Mouse (Mus musculus): ENCODE data around the gene Bfsp2. TPM values are rescaled to one million over a fixed set of nuclear protein-coding genes. Genes with fewer than 3 reads are reported as not detected.

Bfsp2 gene
- polyA plus RNA-seq, 1 experiment, result not detected

DNA sequence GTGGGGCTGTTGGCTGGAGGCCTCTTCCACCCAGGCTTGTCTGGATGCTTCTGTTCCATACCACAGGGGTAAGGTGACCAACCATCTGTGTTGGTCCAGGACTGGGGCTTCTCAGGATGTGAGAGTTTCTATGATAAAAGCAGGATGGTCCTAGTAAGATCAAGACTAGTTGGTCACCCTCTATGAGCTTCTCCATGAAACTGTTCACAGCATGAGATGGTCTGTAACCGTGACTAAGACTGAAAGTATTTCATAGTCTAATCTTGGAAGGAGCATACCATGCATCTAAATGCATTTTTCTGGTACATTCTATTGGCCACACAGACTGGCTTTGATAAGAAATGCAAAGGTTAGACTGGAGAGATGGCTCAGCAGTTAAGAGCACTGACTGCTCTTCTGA, 96.6 kb downstream of the Bfsp2 start:
- no peak for TF ChIP-seq GATA1 (IDR thresholded peaks at IDR 0.05; ENCODE audit: low read length)

DNA sequence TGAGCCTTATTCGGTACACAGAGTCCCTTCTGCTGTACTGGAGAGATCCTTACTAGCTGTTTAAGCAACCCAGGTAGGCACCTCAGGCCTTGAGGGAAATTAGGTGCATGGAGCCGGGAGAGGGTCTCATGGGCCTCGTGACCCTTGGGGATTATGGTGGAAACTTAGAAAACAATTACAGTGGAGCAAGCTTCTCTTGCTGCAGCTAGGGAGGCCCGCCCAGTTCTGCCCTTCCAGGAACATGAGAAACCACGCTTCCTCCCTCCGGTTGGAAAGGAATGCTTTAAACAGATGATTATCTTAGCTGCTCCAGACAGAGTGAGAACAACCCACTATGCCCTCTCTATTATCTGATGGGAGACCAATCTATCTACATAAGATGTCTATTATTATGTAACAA, 97.2 kb downstream of the Bfsp2 start:
- no peak for TF ChIP-seq GATA1 (IDR thresholded peaks at IDR 0.05; ENCODE audit: low read length)

DNA sequence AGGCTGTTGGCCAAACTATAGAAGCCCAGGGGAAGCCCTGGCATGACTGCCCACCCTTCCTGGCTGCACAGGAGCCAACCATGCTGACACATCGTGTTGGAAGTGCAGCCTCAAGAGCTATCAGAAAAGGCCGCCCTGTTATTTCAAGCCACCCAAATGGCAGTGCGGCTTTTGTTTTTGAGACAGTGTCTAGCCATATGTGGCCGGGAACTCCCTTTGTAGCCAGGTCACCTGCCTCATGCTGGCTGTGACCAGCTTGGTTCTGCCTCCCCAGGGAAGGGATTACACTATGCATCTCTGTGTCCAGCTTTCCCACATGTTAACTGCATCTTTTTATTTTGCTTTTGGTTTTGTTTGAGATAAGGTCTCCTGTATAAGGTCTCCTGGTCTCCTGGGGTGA, 99.7 kb downstream of the Bfsp2 start:
- TF ChIP-seq GATA1 (IDR thresholded peaks at IDR 0.05; ENCODE audit: low read length), result no peak

DNA sequence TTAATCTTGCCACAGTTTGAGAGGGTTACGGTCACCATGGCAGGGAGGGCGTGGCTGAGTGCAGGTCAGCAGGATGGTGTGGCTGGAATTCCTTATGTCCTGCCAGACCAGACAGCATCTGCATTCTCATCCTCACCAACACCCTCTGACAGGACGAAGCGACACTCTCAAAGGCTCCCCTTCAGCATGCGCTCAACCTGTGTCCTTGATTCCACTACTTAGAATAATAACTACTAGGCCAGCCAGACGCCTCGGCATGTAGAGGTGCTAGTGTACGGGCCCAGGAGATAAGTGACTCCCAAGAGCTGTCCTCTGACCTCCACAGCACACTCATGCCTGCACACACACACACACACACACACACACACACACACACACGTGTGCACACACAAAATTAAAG, 101.0 kb downstream of the Bfsp2 start:
- TF ChIP-seq GATA1 (IDR thresholded peaks at IDR 0.05; ENCODE audit: low read length), result no peak

DNA sequence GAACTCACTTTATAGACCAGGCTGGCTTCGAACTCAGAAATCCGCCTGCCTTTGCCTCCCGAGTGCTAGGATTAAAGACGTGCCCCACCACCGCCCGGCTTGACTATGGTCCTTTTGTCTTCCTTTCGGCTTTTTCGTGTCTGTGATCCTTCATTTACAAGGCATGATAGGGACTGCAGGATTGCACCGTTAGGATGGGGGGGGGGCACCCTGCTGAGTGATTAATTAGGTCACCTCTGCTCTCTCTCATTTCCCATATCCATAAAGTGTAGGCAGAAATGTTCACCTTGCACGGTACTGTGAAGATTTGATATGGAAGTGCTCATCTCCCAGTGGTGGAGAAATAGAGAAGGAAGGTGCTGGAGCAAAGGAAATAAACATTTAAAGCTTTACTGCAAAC, 101.5 kb downstream of the Bfsp2 start:
- TF ChIP-seq GATA1 (IDR thresholded peaks at IDR 0.05; ENCODE audit: low read length), result no peak

DNA sequence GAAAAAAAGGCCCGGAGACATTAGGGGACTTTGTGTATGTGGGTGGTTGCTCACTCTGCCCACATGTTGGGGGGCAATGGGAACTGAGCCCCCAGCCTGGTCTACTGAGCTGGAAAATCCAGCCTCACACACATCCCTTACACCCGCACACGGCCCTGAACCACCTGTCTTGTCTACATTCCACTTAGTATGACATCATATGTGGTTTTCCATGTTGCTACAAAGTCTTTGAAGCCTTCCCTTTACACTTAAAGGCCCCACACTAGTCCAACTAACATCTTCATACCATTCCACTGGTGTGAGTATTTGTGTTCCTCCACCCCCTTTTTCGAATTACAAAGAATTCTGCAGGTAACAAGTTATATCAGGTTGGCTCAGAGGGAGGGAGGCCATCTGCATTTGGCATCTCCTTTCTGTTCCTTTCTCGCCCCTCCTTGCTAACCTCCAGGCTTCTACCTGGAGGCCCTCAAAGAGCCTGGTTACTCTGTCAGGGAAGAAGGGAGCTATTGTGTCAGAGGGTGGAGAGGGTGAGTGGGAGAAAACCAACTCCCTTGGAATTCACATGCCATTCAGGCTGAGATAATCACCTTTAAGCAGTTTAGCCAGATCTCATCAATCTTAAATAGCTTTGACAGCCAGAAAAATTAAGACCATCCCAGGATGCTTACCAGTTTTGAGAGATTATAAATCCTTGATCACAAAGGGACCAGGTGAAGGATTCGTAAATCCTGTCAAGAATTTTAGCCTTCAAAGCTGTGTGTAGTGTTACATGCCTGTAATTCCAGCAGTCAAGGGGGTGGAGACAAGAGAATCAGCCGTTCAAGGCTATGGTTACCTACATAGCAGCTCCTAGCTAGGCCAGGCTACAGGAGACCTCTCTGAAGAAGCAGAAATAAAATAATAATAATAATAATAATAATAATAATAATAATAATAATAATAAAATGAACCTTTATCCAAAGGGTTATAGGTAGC, 103.6 kb downstream of the Bfsp2 start:
- no peak for TF ChIP-seq GATA1 (IDR thresholded peaks at IDR 0.05; ENCODE audit: low read length)

Other genes starting within 250 kb of the Bfsp2 start
- not detected in 2 replicates for gene Trf, start 250.0 kb downstream of the Bfsp2 start, polyA plus RNA-seq (2012)
- gene 1300017J02Rik, start 175.3 kb downstream of the Bfsp2 start, polyA plus RNA-seq (2012), result 3.3 and 4.2 TPM in 2 replicates
- 45.7 and 55.1 TPM in 2 replicates for gene Topbp1, start 175.2 kb downstream of the Bfsp2 start, polyA plus RNA-seq (2012)
- gene Cdv3, start 114.6 kb downstream of the Bfsp2 start, polyA plus RNA-seq (2012), result 294 and 445 TPM in 2 replicates

Data from G1E-ER4 (cell line).